Mouse (Mus musculus) c-Kit-positive CD71-positive TER-119-negative erythroid progenitor cells, embryonic 14.5 days (primary cell): ENCODE data around the gene Phf19.

ENCODE experiments used
- DNase-seq: peaks from one replicate; pipeline ENCODE4 v3.0.0-alpha.2; 2013; ENCODE audit warnings: low read depth

Gene Phf19

DNA sequence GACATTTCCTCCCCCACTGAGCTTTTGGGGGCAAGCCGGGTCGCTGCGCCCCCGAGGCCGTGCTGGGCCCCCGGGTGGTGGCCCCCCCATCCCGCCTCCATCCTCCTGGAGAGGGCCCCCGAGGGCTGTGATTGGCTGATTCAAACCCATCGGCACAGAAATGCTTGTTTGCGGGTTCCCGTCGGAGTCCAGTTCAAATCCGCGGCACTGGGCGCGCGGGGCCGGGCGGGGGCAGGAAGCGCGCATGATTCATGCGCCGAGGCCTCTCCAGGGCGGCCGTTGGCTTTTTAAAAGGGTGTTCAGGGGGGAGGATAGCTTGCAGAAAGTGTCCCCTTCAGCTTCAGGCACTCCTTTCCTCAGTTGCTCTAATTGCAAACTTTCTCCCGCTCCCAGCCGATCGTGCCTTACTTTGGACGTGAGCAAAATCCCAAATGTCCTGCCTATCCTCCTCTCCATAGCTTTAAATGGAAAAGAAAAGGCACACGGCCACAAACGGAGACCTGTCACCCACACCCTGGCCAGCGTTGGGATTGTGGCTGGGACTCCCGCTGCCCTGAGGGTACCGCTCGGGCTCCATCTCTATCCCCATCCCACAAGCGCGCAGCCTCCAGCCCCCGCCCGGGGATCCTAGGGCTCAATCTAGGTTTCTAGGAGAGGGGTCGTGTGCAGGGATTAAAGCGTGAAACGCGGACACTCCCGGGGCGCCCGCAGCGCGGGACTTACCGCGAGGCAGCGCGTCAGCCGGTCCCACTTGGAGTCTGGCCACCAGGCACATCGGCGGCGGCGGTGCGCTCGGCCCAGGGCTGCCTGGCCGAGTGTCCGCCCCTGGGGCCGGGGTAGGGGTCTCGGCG, at the start of gene Phf19:
TSS of gene Phf19 (minus strand) at position 809 of the 851 bp plus-strand sequence.
- no peak for DNase-seq

DNA sequence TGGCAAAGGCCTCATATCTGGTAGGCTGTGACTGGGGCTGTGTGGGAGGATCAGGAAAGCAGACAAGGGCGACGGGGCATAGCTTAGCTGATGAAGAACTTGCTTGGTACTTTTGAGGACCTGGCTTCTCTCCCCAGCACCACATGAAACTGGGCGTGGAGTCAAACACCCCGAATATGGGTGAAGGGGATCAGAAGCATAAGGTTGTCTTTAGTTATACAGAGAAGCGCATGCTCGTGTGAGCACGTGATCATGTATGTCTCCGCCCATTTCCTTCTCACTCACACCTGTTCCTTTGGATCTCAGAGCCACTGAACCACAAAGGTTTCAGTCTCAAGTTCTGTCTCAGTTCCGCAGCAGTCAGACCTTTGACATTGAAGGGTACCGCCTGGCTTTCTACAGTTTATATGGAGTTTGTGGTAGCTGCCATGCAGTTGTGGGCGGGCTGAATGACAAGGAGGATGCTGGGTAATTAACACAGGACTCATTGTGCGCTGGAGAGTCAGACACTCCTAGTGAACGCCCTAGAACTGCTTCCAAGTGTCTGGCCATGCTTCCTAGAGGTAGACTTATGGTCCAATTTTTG, 49.6 kb upstream of the Phf19 start:
- no peak for DNase-seq

DNA sequence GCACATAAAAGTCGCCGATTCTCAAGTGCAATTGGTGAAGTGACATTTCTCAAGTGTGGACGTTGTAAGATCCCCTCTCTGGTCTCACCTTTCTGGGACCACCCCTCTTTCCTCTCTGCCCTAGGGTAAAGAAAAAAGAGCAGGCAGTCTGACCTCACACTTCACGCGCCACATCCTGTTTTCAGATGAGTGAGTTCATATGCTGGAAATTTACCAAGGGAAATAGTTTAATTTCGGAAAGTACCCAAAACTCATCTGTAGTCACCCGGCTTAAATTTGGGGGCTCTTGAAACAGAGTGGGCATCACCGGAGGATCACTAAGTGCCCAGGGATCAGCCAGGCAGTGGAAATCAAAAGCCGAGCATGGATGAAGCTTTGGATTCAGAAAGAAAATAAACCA, 49.1 kb upstream of the Phf19 start:
- DNase-seq = no peak

GRCm38 (mm10) chr2:34962211-34962610, 48.4 kb upstream of the Phf19 start:
- no peak for DNase-seq

DNA sequence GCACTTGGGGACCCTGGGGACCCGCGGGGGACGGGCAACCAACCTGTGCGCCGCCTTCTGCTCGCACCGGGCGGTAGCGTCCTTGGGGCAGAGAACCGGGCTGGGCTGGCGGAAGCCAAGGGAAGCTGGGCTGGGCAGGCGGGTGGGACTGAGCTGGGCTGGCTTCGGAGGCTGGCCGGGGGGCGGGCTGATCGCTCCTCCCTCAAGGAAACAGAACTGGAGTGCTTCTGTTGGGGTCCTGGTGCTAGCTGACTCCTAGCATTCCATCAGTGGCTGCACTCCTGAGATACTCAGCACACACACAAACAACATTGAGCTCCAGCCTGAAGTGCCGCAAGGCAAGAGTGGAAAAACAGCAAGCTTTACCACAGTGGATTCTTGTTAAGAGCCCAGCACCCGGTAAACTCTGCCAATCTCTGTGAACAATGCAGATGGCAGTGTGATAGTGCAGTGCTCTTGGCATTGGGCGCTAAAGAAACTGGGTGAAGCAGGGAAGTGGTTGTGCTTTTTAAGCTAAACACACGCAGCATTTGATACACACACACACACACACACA, 47.7 kb upstream of the Phf19 start, which contains the start of gene Traf1:
TSS of gene Traf1 (minus strand) at position 292 of the 556 bp plus-strand sequence.
- no peak for DNase-seq

DNA sequence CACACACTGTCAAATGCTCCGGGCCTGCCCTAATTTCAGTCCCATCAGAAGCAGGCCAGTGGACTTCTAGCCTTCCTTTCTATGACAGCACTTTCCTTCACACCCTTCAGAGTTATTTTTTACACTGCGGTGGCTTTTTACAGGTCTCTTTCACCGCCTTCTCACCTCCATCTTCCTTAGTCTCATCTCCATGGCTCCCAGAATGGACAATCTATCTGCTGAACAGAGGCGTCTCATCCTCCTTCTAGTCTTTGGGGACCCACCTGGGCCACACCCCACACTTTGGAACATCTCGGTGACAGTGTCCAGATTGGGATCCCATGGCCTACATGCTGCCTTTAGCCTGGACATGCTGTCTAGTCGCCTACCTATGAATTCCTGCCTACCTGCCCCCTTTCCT, 47.1 kb upstream of the Phf19 start:
- no peak for DNase-seq

DNA sequence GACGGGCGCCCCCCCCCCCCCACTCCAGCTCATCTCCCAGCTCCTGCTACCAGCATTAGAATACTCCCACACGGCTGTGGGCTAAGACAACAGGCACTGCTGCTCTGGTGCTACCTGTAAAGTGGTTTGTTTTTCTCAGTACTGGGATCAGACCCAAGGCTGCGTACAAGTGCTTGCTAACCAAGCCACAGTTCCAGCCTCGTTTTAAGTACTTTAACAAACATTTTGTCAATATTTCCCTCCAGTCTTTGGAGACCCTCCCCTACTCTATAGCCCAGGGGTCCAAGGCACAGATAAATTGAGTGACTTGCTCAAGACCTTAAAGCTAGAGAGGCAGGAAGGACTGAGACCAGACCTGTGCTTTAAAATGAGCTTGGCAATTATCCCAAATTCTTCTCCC, 46.6 kb upstream of the Phf19 start:
- DNase-seq = no peak

GRCm38 (mm10) chr2:34958582-34958981, 44.8 kb upstream of the Phf19 start:
- DNase-seq = no peak

DNA sequence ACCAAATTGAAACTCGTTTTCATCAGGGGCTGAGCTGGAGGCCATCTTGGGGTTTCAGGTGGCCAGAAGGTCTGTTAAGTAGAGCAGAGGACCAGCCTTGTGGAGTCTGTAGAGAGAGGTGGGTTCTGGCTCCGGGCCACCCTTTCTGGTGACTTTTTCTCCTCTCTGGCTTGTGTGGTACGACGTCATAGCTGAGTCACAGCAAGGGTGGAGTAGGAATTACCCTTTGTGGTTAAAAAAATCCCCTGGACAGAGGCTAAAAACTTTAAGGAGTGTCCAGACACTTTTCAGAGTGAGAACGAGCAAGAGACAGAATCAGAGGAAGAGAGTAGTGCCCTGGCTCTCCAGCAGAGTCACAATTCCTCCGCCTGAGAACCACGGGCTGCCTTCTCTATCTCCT, 44.2 kb upstream of the Phf19 start:
- no peak for DNase-seq

GRCm38 (mm10) chr2:34957405-34957804, 43.6 kb upstream of the Phf19 start:
- DNase-seq = no peak

DNA sequence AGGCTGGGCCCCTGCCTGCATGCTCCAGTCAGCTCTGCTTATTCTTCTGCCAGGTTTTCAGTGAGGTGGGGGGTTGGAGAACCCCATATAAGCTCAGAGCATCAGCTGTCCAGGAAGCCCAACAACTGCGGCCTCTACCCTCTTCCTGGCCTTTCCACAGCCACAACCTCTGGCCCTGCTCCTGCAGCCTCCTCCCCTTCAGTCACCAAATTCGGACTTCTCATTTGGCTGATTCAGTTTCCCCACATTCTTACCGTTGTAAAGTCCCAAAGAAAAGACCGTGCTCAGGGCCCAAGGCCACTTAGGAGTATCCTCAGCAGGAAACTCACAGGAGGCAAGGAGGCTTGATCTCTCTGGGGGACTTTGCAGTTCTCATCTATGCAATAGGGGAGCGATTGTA, 43.1 kb upstream of the Phf19 start:
- no peak for DNase-seq

- no peak for DNase-seq
These were observed 40.5 kb upstream of the Phf19 start for GRCm38 (mm10) chr2:34954344-34954743.

DNA sequence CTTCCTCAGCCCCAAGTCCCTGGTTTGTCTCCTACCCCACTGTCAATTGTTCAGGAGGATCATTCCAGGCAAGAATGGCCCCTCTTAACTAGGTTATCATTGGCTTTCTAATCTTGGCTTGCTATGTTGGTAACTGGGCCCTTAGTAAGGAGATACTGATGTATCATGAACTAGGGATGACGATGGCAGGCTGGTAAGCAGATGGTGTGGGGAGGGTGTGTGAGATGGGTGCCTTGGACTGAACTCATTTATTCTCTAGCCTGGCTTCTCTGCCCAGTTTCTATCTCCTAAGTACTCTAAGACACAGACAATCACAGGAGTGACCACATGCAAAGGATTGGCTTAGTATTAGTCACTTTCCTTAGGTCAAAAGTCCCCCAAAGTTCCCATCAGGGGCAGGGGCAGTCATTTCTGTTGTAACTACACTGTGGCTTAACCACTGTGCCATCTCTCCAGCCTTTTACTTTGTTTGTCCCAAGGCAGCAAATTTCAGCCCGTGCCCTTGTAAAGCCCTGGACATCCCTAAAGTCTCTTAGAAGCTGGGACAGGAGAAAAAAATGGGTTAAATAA, 39.8 kb upstream of the Phf19 start:
- DNase-seq = no peak

GRCm38 (mm10) chr2:34953018-34953417, 39.2 kb upstream of the Phf19 start:
- no peak for DNase-seq

DNA sequence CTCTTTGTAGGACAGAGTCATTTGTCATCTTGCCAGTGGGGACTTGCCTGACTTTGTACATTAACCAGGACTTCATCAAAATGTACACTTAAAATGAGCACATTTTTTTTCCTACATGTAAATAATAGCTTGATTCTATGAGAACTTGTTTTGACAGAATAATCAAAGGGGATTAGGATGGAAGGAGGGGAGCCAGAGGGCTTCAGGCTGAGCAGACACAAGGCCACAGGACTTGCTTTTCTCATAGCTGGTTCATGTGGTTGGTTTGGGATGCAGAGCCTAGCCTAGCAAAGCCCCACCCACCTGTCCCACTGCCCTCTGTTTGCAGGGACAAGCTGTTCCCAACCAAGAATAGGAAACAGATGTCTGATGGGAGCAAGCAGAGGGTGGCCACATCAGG, 37.6 kb upstream of the Phf19 start:
- no peak for DNase-seq

- peak; percentile 35 for DNase-seq
These were observed 34.8 kb upstream of the Phf19 start for GRCm38 (mm10) chr2:34948622-34949021.

- DNase-seq = no peak
These were observed 32.2 kb upstream of the Phf19 start for GRCm38 (mm10) chr2:34946046-34946445.

GRCm38 (mm10) chr2:34945580-34945979, 31.8 kb upstream of the Phf19 start:
- no peak for DNase-seq

GRCm38 (mm10) chr2:34944761-34945160, 30.9 kb upstream of the Phf19 start:
- peak; percentile 14 for DNase-seq

DNA sequence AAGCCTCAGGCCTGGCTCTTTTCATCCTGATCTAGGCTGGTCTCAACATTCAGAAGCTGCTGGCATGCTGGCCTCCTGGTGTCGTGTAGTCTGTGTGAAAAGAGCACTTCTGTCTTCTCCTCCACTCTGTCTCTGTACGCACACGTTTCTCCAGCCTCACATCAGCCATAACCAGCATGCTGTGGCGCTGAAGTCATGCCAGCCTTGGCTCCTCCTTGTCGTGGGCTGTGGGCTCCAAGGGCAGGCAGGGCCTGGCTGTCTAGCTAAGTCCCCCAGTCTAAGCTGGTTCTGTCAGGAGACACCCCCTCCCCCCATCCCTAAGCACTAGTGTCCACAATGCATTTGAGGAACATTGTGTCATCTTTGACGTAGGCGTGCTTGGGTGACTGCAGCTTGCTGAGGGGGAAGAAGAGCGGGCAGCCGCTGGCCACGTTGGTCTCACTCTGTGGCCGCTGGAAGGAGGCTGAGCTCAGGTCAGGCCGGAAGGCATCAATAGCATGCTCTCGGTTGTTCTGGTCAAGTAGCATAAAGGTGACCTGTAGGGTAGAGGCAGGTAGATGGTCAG, 29.8 kb upstream of the Phf19 start:
- DNase-seq = no peak

DNA sequence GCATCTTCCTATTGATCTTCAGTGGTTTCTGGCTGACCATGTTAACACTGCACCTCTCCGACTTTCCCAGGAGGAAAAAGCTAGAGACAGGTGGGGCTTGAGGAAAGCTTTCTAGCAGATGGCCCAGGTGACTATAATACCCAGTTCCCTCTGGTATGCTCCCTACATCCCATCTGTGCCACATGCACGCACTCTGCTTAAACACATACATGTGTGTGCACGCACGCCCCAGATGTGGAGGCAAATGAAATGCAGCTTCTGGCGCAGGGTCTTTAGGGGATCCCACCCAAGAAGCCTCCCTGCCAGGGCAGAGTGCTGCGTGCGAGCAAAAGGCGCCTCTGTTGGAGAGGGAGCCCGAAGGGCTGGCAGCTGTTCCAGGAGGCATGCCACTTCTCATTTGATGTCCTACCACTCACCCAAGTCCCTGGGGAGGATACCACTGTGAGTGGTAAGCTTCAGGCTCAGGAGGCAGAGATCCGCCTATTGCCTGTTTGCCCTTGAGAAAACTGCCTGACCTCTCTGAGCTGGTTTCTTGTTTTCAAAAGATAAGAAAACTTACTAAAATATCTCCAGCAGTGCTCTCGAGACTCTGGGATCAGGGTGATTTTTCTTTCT, 27.3 kb upstream of the Phf19 start:
- no peak for DNase-seq

GRCm38 (mm10) chr2:34940246-34940645, 26.4 kb upstream of the Phf19 start:
- no peak for DNase-seq
